Mouse (Mus musculus) heart, postnatal 0 days (tissue): ENCODE measurements around the gene Slc11a2. TPM values are rescaled to one million over a fixed set of nuclear protein-coding genes. Genes with fewer than 3 reads are reported as not detected.
"Not testable (repeated sequence)": the region's sequence is repeated elsewhere in the genome, so short reads cannot be mapped to it uniquely, and the experiment has no call there.

Experiments
- ATAC-seq: fragments of 200-750 bp; cut with Nextera tagmentation; 2 replicates; pipeline ENCODE4 v1.8.0; 2017; ENCODE audit warnings: low read depth, moderate number of reproducible peaks, moderate library complexity; ENCODE audit not compliant: insufficient read depth
- DNase-seq: peaks from one replicate; pipeline ENCODE4 v3.0.0-alpha.2; 2016; ENCODE audit warnings: low spot score
- H3K27ac ChIP-seq: fragments of 300-500 bp; sonication (generic); 2 replicates; pipeline ENCODE4 v1.5.1; 2014; ENCODE audit warnings: low read depth, mild to moderate bottlenecking
- H3K27me3 ChIP-seq: fragments of 300-500 bp; sonication (generic); 2 replicates; pipeline ENCODE4 v1.6.1; 2014; ENCODE audit warnings: low read length, mixed read lengths; ENCODE audit not compliant: control insufficient read depth, insufficient read depth
- H3K36me3 ChIP-seq: fragments of 300-500 bp; sonication (generic); replicated peaks from 2 replicates; pipeline ENCODE4 v1.6.1; 2014; ENCODE audit warnings: low read length, mixed read lengths; ENCODE audit not compliant: control insufficient read depth, insufficient read depth
- H3K4me1 ChIP-seq: fragments of 300-500 bp; sonication (generic); 2 replicates; pipeline ENCODE4 v1.6.1; 2014; ENCODE audit warnings: antibody characterized with exemption; ENCODE audit not compliant: control insufficient read depth, insufficient read depth
- H3K4me2 ChIP-seq: fragments of 300-500 bp; sonication (generic); 2 replicates; pipeline ENCODE4 v1.6.1; 2014; ENCODE audit warnings: low read depth, mild to moderate bottlenecking, low read length, moderate library complexity
- H3K4me3 ChIP-seq: fragments of 300-500 bp; sonication (generic); 2 replicates; pipeline ENCODE4 v1.5.1; 2014; ENCODE audit warnings: low read depth, low read length
- H3K9ac ChIP-seq: fragments of 300-500 bp; sonication (generic); replicated peaks from 2 replicates; pipeline ENCODE4 v1.6.1; 2014; ENCODE audit warnings: low read depth, low read length, mixed read lengths
- H3K9me3 ChIP-seq: fragments of 300-500 bp; sonication (generic); replicated peaks from 2 replicates; pipeline ENCODE4 v1.6.1; 2016; ENCODE audit warnings: low read length; ENCODE audit not compliant: control insufficient read depth
- CTCF ChIP-seq: IDR thresholded peaks from 2 replicates; pipeline ENCODE4 v1.5.1; 2016; ENCODE audit warnings: antibody characterized with exemption, control low read depth, low read depth
- EP300 ChIP-seq: IDR thresholded peaks from 2 replicates; pipeline ENCODE4 v1.6.1; 2016; ENCODE audit warnings: antibody characterized with exemption, low read depth
- WGBS: fragments of 180-500 bp; shearing (Covaris S2); extraction: QIAGEN DNeasy Blood & Tissue Kit; methylation state at CpG from one replicate; pipeline ENCODE4 v1.1.7; 2014; 5-methylcytosine and 5-hydroxymethylcytosine counted together
- polyA plus RNA-seq: library from polyadenylated mRNA; unstranded; fragments of >200 nt; fragmentation: Nextera tagmentation; extraction: Ambion mirVana; gene quantifications from 2 replicates; pipeline ENCODE4 v1.2.1, GENCODE M21; 2015
- total RNA-seq: library from RNA; depleted of rRNA; stranded (reverse); fragments of >200 nt; gene quantifications from 2 replicates; pipeline ENCODE4 v1.2.3, GENCODE M21; 2014; ENCODE audit warnings: low replicate concordance

Gene Slc11a2
- total and polyA plus RNA-seq, 2 experiments from 2014 or later, result 13.9 to 66.7 TPM

DNA sequence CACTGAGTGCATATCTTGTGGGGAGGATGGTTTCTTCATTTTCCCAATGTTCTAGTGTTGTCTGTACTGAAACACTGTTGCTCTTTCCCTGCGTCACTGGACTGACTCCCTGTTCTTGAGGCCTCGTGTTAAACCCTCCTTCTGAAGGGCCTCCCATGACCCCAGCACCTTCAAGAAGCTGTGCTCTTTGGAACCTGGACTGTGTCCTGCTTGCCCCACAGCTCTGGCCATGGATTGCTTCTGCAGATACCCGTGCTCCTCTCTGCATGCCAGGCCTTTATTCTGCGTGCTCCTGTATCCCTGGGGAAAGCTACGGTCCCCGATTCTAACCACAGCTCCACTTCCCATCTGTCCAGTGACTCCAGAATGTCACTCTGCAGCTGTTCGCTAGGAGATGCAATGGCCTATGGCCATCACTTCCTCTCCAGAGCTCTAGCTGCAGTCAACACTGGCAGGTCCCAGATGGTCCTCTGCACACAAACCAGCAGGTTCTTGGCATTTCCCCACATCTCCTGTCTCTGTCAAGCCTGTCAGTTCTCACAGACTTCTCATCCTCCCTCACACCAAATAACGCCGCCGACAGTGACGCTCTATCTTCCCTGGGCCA, 5.2 kb upstream of the Slc11a2 start:
- Histone ChIP-seq H3K4me3 (no peak overlapping the region), H3K4me1 (no peaks in the 10 kb centered on the region), H3K9me3 (no peaks in the 10 kb centered on the region), H3K27ac (no peak overlapping the region), H3K27me3 (no peaks in the 10 kb centered on the region), H3K9ac (no peak overlapping the region), H3K36me3 (no peaks in the 10 kb centered on the region), H3K4me2 (no peak overlapping the region)
- peak; percentile 24; the same call in 1 of the 2 replicates for ATAC-seq
- TF ChIP-seq EP300 (no peak), CTCF (no peak)
- WGBS, result 61% methylated on average over 11 of the region's 11 CpGs
- no peak for DNase-seq

- Histone ChIP-seq H3K4me2 (no peak overlapping the region), H3K4me1 (peaks cover 9% of the 10 kb centered on the region), H3K9me3 (no peaks in the 10 kb centered on the region), H3K27ac (no peak overlapping the region), H3K36me3 (no peaks in the 10 kb centered on the region), H3K4me3 (no peak overlapping the region), H3K9ac (no peak overlapping the region), H3K27me3 (peaks cover 11% of the 10 kb centered on the region; the same call in 1 of the 2 replicates)
- ATAC-seq (peak; percentile 64; the same call in 1 of the 2 replicates), DNase-seq (peak; percentile 60)
- TF ChIP-seq CTCF (no peak), EP300 (no peak)
- WGBS, result 50% methylated on average over 13 of the region's 13 CpGs
Observed at GRCm38 (mm10) chr15:100428296-100428905, 3.5 kb upstream of the Slc11a2 start.

DNA sequence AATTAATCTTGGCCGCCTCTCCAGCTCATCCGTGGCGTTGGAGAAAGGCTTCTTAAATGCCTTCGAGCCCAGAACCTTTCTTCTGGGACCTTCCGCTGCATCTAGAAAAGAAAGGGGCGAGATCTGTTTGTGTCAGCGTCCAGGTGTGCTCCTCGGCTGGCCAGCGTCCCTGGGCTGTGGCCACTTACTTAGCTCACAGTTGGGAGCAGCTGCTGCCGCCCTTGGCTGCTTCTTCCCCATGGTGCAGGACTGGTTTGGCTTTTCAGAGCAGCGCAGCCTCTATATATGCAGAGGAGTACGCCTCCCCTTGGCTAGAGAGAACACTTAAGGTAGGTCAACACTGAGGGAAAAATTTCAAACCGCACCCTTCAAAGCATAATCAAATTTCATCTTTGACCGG, 956 bp downstream of the Slc11a2 start:
- H3K27ac ChIP-seq, result no peak overlapping the region

DNA sequence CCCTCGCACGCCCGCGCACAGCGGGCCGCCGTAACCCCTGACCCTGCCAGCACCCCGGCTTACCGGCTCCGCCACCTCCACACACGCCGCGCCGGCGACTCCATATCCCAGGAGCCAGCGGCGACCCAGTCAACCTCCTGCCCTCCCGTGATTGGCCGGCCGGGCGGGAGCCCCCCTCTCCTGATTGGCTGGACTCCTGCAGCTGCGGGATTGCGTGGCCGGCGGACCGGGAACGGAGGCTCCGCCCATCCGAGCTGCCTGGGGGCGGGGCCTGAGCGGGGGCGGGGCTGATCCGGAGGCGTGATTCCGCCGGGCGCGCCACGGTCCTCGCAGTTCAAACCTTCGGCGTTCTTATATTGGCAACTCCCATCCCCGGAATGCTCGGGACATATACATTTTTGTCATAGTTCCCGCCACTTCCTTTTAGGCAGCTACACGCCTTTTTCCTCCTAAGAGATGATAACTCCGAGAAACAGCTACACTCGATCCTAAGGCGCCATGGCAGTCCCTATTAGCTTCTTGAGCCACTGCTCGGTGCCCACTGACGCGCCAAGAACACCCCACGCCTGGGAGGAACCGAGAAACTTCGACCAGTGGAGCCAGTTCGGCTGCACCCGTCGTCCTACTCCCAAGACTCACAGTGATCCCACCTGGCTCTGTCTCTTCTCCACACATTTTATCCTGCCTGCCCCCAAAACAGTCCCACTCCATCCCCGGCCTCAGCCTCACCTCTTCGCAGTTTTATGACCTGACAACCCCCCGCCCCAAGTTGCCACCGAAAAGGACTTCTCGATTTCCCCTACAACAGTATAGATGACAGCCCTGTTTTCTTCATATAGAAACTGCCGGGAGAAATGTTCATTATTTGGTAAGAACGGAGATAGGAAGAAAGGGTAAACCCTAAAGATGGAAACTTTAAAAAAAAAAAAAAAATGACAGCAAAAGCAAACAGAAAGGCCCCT, 1.7 kb downstream of the Slc11a2 start:
- under 1% methylated on average over 65 of the region's 65 CpGs for WGBS
- Histone ChIP-seq H3K4me3 (peak overlapping the region; percentile 83), H3K4me2 (peak overlapping the region; percentile 89), H3K27ac (peak overlapping the region; percentile 56; the same call in 1 of the 2 replicates), H3K4me1 (peaks cover 23% of the 10 kb centered on the region), H3K27me3 (peaks cover 12% of the 10 kb centered on the region; the same call in 1 of the 2 replicates), H3K9ac (peak overlapping the region; percentile 83), H3K36me3 (no peaks in the 10 kb centered on the region), H3K9me3 (no peaks in the 10 kb centered on the region)
- DNase-seq, result peak; percentile 96
- ATAC-seq, result peak; percentile 100
- no peak for TF ChIP-seq EP300
- TF ChIP-seq CTCF, result no peak

More for the DNA sequence above, 956 bp downstream of the Slc11a2 start:
- 6% methylated on average over 14 of the region's 14 CpGs for WGBS
- no peaks in the 10 kb centered on the region for H3K36me3 ChIP-seq
- peak overlapping the region; percentile 83 for H3K4me3 ChIP-seq
- peak overlapping the region; percentile 11; the same call in 1 of the 2 replicates for H3K9ac ChIP-seq
- H3K9me3 ChIP-seq, result no peaks in the 10 kb centered on the region
- DNase-seq, result no peak
- peaks cover 12% of the 10 kb centered on the region; the same call in 1 of the 2 replicates for H3K27me3 ChIP-seq
- no peak for TF ChIP-seq EP300
- TF ChIP-seq CTCF, result no peak
- no peak for ATAC-seq
- H3K4me2 ChIP-seq, result peak overlapping the region; percentile 89
- peaks cover 23% of the 10 kb centered on the region for H3K4me1 ChIP-seq

- H3K4me3 ChIP-seq, result peak overlapping the region; percentile 83
- 0% methylated on average over 31 of the region's 44 CpGs for WGBS
- peaks cover 12% of the 10 kb centered on the region; the same call in 1 of the 2 replicates for H3K27me3 ChIP-seq
- TF ChIP-seq CTCF, result no peak
- TF ChIP-seq EP300, result no peak
- H3K9ac ChIP-seq, result peak overlapping the region; percentile 83
- H3K27ac ChIP-seq, result peak overlapping the region; percentile 56
- ATAC-seq, result peak; percentile 64
- H3K4me2 ChIP-seq, result peak overlapping the region; percentile 89
- H3K4me1 ChIP-seq, result peaks cover 23% of the 10 kb centered on the region
- no peak for DNase-seq
- no peaks in the 10 kb centered on the region for H3K9me3 ChIP-seq
- H3K36me3 ChIP-seq, result no peaks in the 10 kb centered on the region
Observed at GRCm38 (mm10) chr15:100422476-100422875, 2.4 kb downstream of the Slc11a2 start.

DNA sequence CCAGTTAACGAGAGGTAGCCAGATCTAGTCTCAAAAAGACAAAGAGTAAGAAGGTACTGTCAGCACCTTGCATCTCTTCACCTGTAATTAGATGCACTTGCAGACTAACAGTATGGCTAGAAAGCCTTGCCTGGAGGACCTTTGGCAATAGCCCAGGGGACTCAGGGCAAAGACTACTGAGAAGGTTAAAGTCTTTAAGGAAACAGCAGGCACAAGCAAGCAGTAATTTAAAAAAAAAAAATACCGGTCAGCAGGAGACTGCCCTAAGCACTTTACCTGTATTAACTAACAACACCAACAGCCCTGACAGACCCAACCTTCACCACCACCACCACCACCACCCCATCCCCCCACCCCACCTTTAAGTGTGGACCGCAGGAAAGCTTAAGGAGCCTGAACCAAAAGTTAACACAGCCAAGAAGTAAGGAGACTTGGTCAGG, 3.1 kb downstream of the Slc11a2 start, which contains the start of gene Gm5475:
Gene Gm5475 (plus strand): TSS at position 390 of the 440 bp plus-strand sequence.
- not testable (repeated sequence) for H3K36me3 ChIP-seq, ATAC-seq, DNase-seq, H3K9me3 ChIP-seq
- Histone ChIP-seq H3K9ac (peak within 1 kb of the TSS; percentile 83), H3K27ac (peak within 1 kb of the TSS; percentile 56), H3K4me2 (peak within 1 kb of the TSS; percentile 89), H3K4me3 (peak within 1 kb of the TSS; percentile 83), H3K27me3 (peaks cover 12% of the 10 kb centered on the region; the same call in 1 of the 2 replicates), H3K4me1 (peaks cover 23% of the 10 kb centered on the region)
- WGBS, result 30% methylated on average over 3 of the region's 3 CpGs
